Mouse (Mus musculus): ENCODE measurements around the gene Tmed8.
"Not testable (repeated sequence)": the region's sequence is repeated elsewhere in the genome, so short reads cannot be mapped to it uniquely, and the experiment has no call there.

Gene Tmed8

DNA sequence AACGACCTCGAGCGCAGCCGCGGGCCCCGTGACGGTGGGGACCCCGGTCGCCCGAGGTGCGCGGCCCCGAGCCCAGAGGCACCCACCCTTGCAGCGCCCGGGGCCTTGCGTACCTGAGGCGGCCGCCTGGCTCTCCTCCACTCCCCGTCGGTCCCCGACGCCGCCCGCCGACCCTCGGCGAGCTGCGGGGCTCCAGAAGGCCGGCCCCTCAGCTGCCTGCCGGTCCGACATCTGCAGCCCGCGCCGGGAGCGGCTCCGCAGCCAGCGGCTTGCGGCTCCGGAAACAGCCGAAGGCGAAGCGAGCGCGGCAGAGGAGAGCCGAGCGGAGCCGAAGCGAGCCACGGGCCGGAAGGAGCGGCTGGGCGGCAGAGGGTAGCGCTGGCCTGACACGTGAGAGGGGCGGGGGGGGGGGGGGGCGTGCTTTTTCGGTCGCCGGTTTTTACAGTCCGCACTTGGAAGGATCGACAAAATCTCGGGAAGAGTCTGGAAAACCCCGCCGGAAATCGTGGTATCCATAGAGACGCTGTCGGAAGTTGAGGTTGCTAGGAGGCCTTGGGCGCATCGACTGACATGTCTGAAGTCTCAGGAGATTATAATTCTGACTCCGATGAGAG lies at the start of gene Tmed8:
Gene Tmed8, minus strand, starts transcription at position 482 of the 614 bp plus-strand sequence.
- in situ Hi-C loops (cut with MboI; ENCODE audit: low pct_unique_long_range_greater_than_20kb in 1 of 2, low sequenced_read_pairs in 2 of 2, unreplicated experiment in 1 of 2) = no loop called here

DNA sequence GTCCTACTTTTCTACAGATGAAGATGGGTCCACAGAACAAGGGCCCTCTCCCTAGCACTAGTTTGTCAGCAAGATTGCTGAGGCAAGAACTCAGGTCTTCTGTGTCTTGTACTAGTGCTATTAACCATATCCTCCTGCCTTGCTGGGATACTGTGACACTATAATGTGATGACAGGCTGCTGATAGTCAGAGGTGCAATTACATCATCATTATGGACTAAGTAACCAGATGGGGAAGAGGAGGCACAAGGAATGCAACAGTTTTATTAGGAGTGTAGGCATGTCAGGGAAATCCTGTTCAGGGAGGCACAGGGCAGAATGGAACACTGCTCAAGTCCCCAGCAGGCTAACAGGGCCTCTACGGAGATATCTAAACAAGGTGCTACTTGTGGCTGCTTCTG lies 38.4 kb upstream of the Tmed8 start, which contains the start of gene Noxred1:
Gene Noxred1, minus strand, starts transcription at position 101 of the 400 bp plus-strand sequence.
- in situ Hi-C loops (cut with MboI; ENCODE audit: low pct_unique_long_range_greater_than_20kb in 1 of 2, low sequenced_read_pairs in 2 of 2, unreplicated experiment in 1 of 2) = no loop called here

DNA sequence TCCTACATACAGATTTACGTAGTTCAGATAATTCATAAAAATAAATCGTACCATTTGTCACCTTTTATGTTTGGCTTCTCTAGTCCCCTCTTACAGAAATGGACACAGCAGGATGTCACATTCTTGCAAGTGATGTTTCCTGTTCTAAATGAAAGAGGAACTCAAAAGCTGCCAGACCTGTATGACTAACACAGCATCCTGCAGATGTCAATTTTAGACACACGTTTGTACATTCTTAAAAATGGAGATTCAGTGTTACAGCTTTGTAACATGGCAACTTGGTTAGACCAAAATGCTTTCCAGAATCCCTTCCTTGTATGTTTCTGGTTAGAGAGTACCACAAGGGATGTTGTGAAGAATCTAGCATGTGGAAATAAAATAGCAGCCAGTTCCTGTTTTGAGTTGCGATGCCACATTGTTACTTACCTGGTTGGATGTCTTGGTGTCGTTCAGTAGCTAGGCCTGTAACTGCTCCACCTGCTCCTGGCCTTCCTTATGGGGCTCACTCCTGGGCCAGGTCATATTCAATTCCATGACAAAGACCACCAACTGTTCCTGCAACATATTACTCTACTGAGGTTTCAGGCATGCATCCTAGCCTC lies 36.7 kb upstream of the Tmed8 start:
- in situ Hi-C loops (cut with MboI; ENCODE audit: low pct_unique_long_range_greater_than_20kb in 1 of 2, low sequenced_read_pairs in 2 of 2, unreplicated experiment in 1 of 2) = no loop called here

GRCm38 (mm10) chr12:87230379-87230895 lies 30.2 kb upstream of the Tmed8 start:
- in situ Hi-C loops (cut with MboI; ENCODE audit: low pct_unique_long_range_greater_than_20kb in 1 of 2, low sequenced_read_pairs in 2 of 2, unreplicated experiment in 1 of 2) = no loop called here

DNA sequence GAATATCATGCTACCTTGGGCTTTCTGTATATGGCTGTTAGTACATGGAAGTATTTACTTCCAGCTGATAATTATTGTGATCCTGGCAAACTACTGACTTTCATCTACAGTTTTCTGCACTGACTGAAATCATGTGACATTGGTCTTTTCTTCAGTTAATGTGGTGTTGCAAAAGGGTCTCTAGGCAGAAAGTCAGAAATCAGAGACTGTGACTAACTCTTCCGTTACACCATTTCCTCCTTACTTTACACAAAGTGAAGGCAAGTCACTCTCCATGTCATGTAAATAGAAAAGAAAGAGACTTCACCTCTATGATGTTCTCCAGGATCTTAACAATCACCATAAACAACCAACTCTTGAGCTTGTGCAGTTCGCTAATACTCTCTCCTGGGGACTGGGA lies 29.4 kb upstream of the Tmed8 start:
- in situ Hi-C loops (cut with MboI; ENCODE audit: low pct_unique_long_range_greater_than_20kb in 1 of 2, low sequenced_read_pairs in 2 of 2, unreplicated experiment in 1 of 2) = no loop called here

DNA sequence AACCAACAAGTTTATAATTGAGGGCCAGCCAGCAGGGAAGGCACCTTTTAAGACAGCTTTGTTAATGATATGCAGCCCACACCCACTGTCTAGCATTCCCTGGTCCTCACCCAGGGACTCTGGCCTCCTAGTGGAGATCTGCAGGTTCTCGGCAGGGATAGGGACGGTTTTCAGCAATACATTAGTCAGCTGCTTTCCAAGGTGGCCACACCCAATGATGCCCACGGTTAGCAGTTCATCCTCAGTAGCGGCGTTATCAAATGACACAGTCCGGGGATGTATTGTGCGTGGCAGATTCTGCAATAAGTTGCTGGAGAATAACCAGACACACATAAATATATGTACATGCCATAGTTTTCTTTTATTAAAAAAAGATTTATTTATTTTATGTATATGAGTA lies 26.5 kb upstream of the Tmed8 start:
- in situ Hi-C loops (cut with MboI; ENCODE audit: low pct_unique_long_range_greater_than_20kb in 1 of 2, low sequenced_read_pairs in 2 of 2, unreplicated experiment in 1 of 2) = no loop called here

- in situ Hi-C loops (cut with MboI; ENCODE audit: low pct_unique_long_range_greater_than_20kb in 1 of 2, low sequenced_read_pairs in 2 of 2, unreplicated experiment in 1 of 2) = no loop called here
Observed at GRCm38 (mm10) chr12:87224950-87225349, 24.7 kb upstream of the Tmed8 start.

- in situ Hi-C loops (cut with MboI; ENCODE audit: low pct_unique_long_range_greater_than_20kb in 1 of 2, low sequenced_read_pairs in 2 of 2, unreplicated experiment in 1 of 2) = no loop called here
Observed at GRCm38 (mm10) chr12:87219362-87219761, 19.1 kb upstream of the Tmed8 start.

- in situ Hi-C loops (cut with MboI; ENCODE audit: low pct_unique_long_range_greater_than_20kb in 1 of 2, low sequenced_read_pairs in 2 of 2, unreplicated experiment in 1 of 2) = no loop called here
Observed at GRCm38 (mm10) chr12:87217596-87217995, 17.3 kb upstream of the Tmed8 start.

DNA sequence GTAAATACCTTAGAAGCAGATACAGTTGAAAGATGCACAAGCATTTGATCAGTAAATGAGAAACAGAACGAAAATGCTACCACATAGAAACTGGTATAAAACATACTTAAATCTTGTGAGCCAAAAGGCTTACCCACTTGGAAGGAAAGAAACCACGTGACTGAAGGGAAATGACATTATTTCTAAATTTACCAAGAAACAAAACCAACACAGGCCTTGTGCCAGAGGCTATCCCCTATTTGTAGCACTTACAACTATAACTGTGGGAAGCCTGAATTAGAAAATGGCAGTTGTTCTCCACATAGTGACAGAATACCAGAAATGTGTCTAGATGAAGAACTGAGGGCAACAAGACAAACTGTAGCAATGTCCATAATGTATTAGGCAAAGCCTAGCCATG lies 15.8 kb upstream of the Tmed8 start:
- in situ Hi-C loops (cut with MboI; ENCODE audit: low pct_unique_long_range_greater_than_20kb in 1 of 2, low sequenced_read_pairs in 2 of 2, unreplicated experiment in 1 of 2) = no loop called here

- in situ Hi-C loops (cut with MboI; ENCODE audit: low pct_unique_long_range_greater_than_20kb in 1 of 2, low sequenced_read_pairs in 2 of 2, unreplicated experiment in 1 of 2) = no loop called here
Observed at GRCm38 (mm10) chr12:87212844-87213606, 12.8 kb upstream of the Tmed8 start.

DNA sequence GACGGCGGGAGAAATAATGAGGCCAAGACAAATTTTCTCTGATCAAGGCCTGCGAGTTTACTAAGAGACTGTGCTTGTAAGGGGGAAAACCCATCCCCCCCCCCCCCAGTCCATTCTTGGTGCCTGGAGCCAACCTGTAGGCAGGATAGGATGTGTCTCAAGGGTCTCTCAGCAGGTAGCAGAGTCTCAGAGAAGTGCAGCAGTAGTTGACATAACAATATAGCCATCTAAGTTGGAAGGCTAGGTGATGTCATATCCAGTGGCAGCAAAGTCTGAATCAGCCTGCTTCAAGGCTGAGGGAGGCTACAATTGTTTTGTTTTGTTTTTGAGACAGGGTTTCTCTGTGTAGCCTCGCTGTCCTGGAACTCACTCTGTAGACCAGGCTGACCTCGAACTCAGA lies 5.5 kb upstream of the Tmed8 start:
- in situ Hi-C loops (cut with MboI; ENCODE audit: low pct_unique_long_range_greater_than_20kb in 1 of 2, low sequenced_read_pairs in 2 of 2, unreplicated experiment in 1 of 2) = not testable (repeated sequence)

DNA sequence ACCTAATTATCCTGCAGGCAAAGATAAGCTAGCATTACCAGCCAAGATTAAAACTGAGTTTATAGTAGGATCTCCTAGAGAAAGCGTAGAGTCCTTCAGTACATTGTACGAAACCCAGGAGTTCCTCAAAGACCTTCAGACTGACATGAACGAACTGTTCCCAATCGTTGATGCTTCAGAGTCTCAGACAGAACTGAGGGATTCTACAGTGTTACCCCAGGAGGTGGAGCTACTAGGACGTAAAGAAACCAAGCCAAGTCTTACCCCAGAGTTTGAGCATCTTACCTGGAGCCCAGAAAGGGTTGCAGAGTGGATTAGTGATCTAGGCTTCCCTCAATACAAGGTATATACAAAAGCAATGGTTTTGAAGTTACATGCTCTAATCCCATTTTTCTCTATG lies 1.4 kb upstream of the Tmed8 start:
- in situ Hi-C loops (cut with MboI; ENCODE audit: low pct_unique_long_range_greater_than_20kb in 1 of 2, low sequenced_read_pairs in 2 of 2, unreplicated experiment in 1 of 2) = no loop called here

DNA sequence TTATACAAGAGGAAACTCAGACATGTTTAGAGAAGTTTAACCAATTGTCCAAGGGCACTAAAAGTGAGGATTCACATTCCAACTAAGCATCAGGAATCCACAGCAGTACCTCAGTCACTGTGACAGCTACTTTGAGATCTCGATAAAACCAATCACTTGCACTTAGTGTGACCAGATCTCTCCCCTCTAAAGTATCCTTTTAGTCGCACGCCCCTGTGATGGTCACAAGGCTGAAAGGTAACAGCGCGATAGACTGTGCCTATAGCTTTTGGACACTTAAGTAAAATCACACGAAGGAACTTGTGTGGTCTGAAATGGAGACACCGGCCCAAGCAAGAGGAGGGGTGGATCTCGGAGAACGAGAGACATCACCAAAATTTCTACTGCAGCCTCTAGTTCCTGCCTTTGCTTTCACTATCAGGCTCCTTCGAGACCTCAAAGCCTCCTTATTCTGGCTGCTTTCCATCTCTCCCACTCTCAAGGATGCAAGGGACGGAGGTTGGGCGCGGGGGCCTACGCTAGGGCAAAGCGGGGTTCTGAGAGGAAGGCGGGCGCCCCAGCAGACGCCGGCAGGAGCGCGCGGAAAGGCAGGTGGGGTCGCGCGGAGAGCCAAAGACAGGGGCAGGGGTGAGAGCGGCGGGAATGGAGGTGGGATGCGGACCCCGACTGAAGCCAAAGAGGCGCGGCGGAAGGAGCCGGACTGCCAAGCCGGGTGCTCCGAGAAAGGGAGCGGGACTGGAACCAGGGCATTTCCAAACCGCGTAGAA lies 865 bp downstream of the Tmed8 start, which contains the start of gene Samd15:
Gene Samd15, plus strand, starts transcription at position 518 of the 767 bp plus-strand sequence.
- in situ Hi-C loops (cut with MboI; ENCODE audit: low pct_unique_long_range_greater_than_20kb in 1 of 2, low sequenced_read_pairs in 2 of 2, unreplicated experiment in 1 of 2) = no loop called here

GRCm38 (mm10) chr12:87198792-87199191 lies 1.5 kb downstream of the Tmed8 start:
- in situ Hi-C loops (cut with MboI; ENCODE audit: low pct_unique_long_range_greater_than_20kb in 1 of 2, low sequenced_read_pairs in 2 of 2, unreplicated experiment in 1 of 2) = no loop called here

DNA sequence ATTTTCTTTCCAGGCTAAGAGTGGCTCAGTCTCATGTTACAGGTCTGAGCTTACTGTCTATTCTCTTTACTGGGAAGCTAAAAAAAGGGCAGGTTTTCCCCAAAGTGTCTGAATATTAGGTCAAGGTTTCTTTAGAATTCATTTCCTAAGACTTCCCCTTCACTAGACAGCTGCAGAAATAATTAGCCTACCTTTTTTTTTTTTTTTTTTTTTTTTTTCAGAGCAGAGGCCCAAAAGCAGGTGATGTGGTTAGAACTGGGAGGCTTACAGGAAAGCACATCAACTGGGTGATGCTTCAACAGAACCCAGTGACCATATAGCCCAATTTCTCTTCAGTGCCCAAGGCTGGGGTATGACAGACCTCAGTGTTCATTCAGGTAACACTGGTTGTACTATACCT lies 3.9 kb downstream of the Tmed8 start:
- in situ Hi-C loops (cut with MboI; ENCODE audit: low pct_unique_long_range_greater_than_20kb in 1 of 2, low sequenced_read_pairs in 2 of 2, unreplicated experiment in 1 of 2) = no loop called here

DNA sequence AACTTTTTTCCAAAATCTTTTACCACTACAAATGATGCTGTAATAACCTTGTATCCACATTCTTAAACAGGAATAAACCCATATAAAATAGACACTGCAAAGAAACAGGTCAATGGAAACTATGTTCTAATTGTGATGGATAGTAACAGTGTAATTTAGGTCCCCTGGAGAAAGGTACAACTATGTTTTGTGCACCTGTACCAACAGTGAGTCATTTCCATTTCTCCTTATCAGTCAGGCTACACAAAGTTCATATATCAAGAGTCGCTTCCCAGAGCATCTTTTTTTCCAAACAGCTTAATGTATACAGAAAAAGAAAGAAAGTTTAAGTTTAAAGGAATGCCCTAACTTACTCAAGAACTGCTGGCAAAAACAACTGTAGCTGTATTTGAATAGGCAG lies 5.2 kb downstream of the Tmed8 start:
- in situ Hi-C loops (cut with MboI; ENCODE audit: low pct_unique_long_range_greater_than_20kb in 1 of 2, low sequenced_read_pairs in 2 of 2, unreplicated experiment in 1 of 2) = no loop called here

DNA sequence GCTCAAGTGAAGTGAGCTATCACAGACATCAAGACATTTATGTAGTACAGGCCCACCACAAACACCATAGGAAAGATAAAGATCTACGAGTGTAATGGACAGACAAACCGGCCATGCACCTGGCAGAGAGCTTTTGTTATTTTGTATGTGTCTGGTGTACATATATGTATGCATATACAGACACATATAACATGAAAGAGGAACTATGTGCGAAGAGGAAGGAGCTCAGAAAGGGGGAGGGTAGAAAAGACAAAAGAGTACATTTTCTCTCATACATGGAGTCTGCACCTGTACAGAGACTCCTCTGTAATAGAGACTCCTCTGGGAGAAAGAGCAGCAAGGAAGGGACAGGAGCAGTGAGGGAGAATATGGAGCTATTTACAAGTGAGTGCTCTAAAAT lies 7.2 kb downstream of the Tmed8 start:
- in situ Hi-C loops (cut with MboI; ENCODE audit: low pct_unique_long_range_greater_than_20kb in 1 of 2, low sequenced_read_pairs in 2 of 2, unreplicated experiment in 1 of 2) = no loop called here

DNA sequence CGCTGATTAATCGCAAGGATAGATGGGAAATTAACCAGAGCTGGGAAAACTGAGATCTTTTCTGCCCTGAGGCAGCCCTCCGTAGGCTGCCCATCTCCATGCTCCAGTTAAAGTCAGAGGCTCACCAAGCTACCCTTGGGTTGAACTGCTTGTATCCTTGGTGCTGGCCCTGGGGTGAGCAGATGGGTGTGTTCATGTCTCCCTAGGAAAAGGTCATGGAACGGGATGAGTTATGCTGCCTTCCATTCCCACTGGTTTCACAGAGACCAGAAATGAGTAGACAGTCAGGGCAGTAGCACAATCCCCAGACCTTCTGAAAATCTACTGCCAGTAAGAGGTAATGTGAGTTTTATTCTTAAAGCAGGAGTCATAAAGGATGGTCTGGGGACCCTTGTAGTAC lies 22.6 kb downstream of the Tmed8 start:
- in situ Hi-C loops (cut with MboI; ENCODE audit: low pct_unique_long_range_greater_than_20kb in 1 of 2, low sequenced_read_pairs in 2 of 2, unreplicated experiment in 1 of 2) = no loop called here
